Mouse (Mus musculus) 416B (cell line): ENCODE results near the gene Dnajc28.

Source experiments
- DNase-seq: peaks from one replicate; pipeline ENCODE4 v3.0.0; 2011; ENCODE audit warnings: low read depth

Dnajc28 gene

GRCm38 (mm10) chr16:91632439-91632838, 13.6 kb upstream of the Dnajc28 start:
- DNase-seq: no peak

DNA sequence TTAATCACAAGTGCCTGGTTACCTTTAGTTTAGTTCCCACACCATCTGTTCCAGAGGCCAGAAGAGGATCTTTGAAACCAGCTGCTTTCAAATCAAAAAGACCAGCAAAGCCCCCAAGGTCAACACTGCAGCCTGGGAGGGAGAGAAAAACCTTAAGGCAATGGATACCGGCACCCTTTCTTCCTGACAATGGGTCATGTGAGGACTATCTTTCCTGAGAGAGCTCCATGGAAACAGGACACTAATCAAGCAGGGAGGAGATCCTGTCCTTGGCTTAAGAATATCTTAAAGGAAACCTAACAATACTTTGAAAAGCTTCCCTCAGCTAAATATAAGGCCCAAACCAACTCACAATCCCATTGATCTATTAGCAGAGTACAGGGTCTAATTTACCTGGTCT, 11.8 kb upstream of the Dnajc28 start:
- no peak for DNase-seq

- DNase-seq: no peak
These were observed 10.9 kb upstream of the Dnajc28 start for GRCm38 (mm10) chr16:91629749-91630148.

DNA sequence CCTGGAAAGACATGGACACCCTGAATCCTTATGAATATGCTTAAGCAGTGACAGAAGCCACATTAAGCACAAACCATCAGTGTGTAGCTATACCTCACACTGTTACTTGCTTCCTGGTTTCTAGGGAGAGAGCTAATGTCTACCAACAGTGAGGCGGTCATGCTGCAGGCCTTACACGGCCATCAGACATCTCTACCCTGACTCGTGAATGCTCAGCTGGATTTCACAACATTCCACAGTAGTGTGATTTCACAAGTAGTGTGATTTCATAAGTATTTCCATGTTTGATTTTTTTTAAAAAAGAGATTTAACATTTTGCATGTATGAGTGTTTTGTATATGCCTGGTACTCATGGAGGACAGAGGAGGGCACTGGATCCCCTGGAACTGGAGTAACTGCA, 9.8 kb upstream of the Dnajc28 start:
- peak; percentile 47 for DNase-seq

DNA sequence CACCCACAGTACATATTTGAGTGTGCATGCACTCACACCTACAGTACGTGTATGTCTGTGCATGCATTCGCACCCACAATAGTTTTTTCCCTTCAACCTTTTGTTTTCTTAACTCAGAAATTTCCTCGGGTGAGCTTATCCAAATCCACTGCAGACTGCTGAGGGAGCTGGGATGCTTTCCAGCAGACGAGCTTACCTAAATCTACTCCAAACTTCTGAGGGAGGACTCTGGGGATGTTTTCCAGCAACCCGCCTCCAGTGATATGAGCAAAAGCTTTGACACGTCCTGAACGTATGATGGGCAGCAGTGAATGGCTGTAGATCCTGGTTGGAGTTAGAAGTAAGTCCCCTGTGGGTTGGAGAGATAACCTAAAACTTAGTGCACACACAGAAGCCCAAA, 9.0 kb upstream of the Dnajc28 start:
- no peak for DNase-seq

DNA sequence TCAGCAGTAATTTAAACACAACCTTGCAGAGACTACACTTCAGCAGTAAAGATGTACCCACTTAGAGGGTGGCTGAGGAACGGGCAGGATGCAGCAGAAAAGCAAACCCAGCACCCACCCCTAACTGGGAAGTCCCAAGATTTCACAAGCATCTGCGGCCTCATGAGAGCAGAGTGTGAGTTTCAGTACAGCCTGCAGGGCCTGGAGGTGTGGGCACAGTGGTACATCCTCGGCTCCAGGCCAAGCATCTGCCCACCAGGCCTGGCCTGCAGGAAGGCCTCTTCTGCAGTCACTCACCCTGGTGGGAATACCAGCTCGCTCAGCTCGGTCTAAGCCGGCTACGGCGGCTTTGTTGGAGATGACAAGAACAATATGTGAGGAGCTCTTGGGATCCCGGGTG, 4.2 kb upstream of the Dnajc28 start:
- DNase-seq: no peak

DNA sequence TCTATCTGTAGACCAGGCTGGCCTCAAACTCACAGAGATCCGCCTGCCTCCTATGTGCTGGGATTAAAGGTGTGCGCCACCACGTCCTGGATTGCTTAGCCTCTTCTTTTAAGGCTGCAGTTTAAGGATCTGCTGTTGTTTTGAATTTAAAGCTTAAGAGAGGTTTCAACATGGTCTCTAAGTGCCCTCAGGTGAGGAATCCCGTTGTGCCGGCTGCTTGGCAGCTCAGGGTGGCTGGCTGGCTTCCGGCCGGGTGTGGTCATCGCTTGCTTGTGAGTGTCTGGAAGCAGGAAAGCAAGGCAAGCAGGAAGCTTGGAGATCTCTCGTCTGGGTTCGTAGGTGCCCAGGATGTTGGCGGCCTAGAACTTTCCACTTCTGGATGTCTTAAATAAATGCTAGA, 2.2 kb upstream of the Dnajc28 start:
- no peak for DNase-seq

DNA sequence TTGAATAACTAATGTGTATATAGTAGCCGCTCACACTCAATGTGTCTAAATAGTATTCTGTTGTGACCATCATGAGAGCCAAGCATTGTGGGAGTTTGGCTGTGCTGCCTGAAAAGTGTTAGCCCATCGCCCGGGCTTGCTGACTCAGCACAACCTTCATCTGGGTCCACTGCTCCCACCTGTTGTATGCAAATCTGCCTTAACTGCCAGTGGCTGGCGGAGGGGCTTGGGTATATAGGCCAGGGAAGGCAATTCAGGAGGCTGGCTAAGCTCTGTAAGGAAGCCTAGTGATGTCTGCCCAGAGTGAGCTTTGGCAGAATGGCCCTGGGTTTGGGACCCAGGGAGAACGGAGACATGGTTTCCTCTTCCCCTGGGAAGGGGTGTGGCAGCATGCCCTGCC, 1.4 kb upstream of the Dnajc28 start:
- no peak for DNase-seq

DNA sequence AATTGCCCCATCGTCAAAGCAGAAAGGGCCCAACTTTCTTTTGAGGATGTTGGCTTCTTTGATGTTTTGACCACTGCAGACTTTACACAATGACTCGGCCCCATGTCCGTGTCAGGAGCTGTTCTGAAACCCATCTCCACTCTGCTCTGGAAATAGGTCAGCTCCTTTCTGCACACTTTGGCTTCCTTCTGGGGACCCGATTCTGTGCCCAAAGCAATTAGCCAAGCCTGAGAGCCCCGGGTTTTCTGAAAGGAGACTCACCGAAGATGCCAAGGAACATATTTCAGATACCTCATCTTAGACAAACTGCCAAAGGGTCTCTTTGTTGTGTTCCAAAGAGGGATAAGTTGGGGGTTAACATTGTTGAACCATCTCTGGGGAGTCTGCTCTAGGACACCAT, 4.3 kb downstream of the Dnajc28 start:
- peak; percentile 53 for DNase-seq

GRCm38 (mm10) chr16:91612525-91612924, 6.3 kb downstream of the Dnajc28 start:
- peak; percentile 58 for DNase-seq

DNA sequence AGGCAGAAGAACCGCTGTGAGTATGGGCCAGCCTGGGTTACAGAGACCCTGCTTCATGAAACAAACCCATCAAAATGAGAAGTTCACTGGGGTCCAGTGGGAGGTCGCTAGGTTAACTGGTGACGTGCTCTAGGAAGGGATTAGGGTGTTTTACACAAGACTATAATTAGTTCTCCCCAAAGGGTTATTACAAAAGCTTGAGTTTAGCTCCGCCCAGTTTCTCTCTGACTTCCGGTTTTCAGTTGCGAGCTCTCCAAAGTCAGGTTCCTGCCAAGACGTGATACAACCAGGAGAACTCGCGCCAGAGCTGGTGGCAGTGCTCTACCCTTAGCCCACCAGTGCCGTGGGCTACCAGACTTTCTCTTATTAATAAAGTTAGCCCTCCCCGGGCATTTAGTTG, 7.6 kb downstream of the Dnajc28 start:
- DNase-seq: peak; percentile 64

- peak; percentile 65 for DNase-seq
These were observed 9.2 kb downstream of the Dnajc28 start for GRCm38 (mm10) chr16:91609501-91610245.

- peak; percentile 87 for DNase-seq
These were observed 11.9 kb downstream of the Dnajc28 start for GRCm38 (mm10) chr16:91606958-91607357.

GRCm38 (mm10) chr16:91605156-91605555, 13.7 kb downstream of the Dnajc28 start:
- no peak for DNase-seq

GRCm38 (mm10) chr16:91601693-91602092, 17.1 kb downstream of the Dnajc28 start:
- no peak for DNase-seq

- no peak for DNase-seq
These were observed 17.7 kb downstream of the Dnajc28 start for GRCm38 (mm10) chr16:91601081-91601480.

DNA sequence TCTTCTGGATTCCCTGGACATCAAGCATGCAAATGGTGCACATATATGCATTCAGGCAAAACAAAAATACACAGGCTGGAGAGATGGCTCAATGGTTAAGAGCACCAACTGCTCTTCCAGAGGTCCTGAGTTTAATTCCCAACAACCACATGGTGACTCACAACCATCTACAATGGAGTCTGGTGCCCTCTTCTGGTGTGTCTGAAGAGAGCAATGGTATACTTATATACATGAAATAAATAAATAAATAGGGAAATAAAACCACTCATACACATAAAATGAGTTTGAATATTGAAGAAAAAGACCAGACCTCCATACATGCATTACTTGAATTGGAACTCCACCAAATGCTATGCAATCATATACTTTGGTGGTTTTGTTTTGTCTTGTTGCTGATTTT, 19.6 kb downstream of the Dnajc28 start:
- DNase-seq: peak; percentile 62

GRCm38 (mm10) chr16:91597672-91598010, 21.2 kb downstream of the Dnajc28 start, which contains the start of gene Tmem50b:
Gene Tmem50b (minus strand): TSS chr16:91597800.
- peak; percentile 97 for DNase-seq

DNA sequence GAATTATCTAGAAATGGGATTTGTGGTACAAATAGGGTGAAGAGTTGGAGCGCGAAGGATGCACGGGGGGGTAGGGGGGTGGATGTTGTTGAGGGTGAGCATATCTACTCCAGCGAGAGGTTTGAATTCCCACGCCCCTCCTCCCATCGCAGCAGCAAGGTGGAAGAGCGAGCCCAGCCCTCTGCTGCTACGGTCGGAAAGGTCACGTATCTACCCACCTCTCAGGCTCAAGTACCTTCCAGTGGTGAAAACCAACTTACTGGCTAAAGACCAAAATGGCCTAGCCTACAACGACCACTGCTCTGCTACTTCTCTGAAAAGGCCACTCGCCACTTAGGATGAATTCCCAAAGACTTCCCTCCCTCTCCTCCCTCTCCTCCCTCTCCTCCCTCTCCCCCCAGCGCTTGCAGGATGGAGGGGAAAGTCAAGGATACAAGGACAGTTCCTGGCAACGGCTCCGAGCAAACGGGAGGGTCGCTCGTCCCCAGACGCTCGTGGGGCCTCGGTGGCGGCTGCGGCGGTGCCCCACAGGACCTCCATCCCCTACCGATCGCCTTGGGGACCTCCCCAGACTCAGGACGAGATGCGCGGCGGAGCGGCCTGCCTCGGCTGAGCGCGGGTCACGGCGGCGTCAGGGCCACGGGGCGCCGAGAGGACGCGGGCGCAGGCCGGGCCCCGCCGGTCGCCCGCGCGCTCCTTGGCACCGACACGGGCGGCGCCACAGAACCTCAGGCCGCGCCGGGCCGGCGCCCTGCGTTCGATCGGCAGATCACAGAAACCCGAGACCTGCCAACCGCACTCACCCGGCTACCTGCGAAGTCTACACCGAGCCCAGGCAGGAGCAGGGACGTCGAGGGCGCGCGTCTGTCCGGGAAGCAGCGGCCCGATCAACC, 21.8 kb downstream of the Dnajc28 start:
- peak; percentile 34 for DNase-seq

GRCm38 (mm10) chr16:91596397-91596778, 22.4 kb downstream of the Dnajc28 start:
- DNase-seq: peak; percentile 63

DNA sequence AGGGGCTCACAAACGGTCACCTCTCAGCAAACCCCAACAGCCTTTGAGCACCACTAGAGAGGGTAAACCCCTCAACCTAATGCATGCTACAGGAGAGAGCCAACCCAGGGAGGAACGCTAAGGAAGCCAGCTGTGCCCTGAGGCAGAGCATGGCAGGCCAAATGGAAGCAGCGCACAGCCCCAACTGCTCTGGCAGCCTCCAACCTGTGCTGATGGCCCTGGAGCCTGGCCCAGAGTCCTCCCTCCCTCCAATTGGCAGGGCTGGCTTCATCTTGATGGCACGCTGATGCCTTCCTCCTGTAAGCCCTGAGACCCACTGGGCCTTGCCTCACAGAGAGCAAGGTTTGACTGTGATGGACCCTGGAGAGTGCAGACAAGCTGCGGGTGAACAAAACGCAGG, 23.8 kb downstream of the Dnajc28 start:
- no peak for DNase-seq

- no peak for DNase-seq
These were observed 25.6 kb downstream of the Dnajc28 start for GRCm38 (mm10) chr16:91593262-91593661.

GRCm38 (mm10) chr16:91592162-91592561, 26.7 kb downstream of the Dnajc28 start:
- DNase-seq: peak; percentile 26
